Mouse (Mus musculus): ENCODE data around the gene Myrip.

DNA sequence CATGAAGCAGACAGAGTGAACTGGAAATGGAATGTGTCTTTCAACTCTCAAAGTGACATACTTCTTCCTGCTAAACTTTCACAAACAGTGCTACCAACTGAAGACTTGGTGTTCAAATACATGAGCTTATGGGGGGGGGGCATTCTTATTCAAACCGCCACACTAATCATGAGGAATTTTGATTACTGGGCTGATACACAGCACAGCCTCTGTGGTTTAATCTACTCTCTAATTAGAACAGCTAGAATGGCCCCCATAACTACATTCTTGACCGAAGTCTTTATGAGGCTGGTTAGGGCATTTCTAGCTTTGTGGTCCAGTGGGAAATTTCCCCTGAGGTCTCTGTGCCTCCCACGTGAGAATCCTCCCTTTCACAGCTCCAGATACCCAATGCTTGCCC lies 13.9 kb downstream of the Myrip start:
- TF ChIP-seq POLR2A (IDR thresholded peaks at IDR 0.05; ENCODE audit: extremely low read depth, insufficient read depth, low read length), result no peak
- TF ChIP-seq CTCF (IDR thresholded peaks at IDR 0.05; ENCODE audit: extremely low read depth, insufficient read depth, low read length), result no peak

All from cortical plate, adult 2 months (tissue).